Mouse (Mus musculus) cortical plate, adult 2 months (tissue): ENCODE data around the gene Zgrf1.

ENCODE experiments used
- CTCF ChIP-seq: fragments of 200-500 bp; IDR thresholded peaks from 2 replicates; pipeline ENCODE4 v1.5.1; 2011; ENCODE audit warnings: mild to moderate bottlenecking, control low read depth, low read length; ENCODE audit not compliant: insufficient read depth; ENCODE audit errors: extremely low read depth
- POLR2A ChIP-seq: fragments of 200-500 bp; IDR thresholded peaks from 2 replicates; pipeline ENCODE4 v1.6.1; 2011; ENCODE audit warnings: mild to moderate bottlenecking, low read length, control low read depth; ENCODE audit not compliant: insufficient read depth; ENCODE audit errors: extremely low read depth

DNA sequence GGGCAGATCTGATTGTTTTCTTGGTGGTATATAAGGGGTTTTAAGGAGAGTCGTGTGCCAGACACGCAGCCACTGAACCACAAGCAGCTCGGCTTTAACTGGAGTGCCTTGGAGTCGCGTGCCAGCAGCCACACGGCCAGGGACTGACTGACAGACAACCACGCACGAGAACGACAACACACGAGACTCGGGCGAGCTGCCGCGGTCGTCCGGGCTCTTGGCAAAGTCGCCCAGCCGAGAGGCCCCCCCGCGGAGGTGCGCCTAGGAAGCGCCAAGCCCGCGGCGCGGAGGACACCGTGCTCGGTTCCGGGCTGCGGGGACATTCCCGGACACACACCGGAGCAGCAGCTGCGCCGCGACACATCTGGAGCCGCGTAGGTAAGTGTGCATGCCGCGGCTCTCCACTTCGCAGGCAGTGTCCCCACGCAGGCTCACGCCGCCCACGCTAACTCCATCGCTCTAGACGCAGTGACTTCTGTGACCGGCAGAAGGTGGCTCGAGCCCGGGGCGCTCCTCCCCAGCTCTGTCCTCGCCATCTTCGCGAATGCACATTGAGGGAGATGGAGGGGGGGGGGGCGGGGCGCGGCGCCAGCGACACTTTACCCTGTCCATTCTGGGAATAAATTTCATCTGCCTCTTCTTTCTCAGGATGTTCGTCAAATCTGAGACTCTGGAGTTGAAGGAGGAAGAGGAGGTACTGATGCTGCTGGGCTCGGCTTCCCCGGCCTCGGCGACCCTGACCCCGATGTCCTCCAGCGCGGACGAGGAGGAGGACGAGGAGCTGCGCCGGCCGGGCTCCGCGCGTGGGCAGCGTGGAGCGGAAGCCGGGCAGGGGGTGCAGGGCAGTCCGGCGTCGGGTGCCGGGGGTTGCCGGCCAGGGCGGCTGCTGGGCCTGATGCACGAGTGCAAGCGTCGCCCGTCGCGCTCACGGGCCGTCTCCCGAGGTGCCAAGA lies 80.1 kb downstream of the Zgrf1 start, which contains the start of gene Neurog2:
- TF ChIP-seq CTCF (no peak), POLR2A (no peak)
